Comparison of ENCODE assay signal across 10 mouse cellular contexts in genomic region chr4:149574391-149574821, GRCm38 (mm10). TPM values are rescaled to one million over a fixed set of nuclear protein-coding genes. Genes with fewer than 3 reads are reported as not detected.
DNase-seq lines count a peak whose midpoint lies in the region; ATAC-seq and TF ChIP-seq lines count a peak whose summit lies in the region.
"Had no signal": no experiment of that assay in that cellular context is flagged by ENCODE, and none has a peak within 500 bp of the region (broad histone marks: within the 10 kb centered on the region; RNA-seq: fewer than 3 reads in every experiment).

No protein-coding gene starts in this region.

- no peaks in the 10 kb centered on the region for H3K9me3 ChIP-seq in hindbrain, embryonic 10.5 days
- H3K9me3 ChIP-seq in hindbrain, postnatal 0 days (ENCODE audit: low read length) = no peaks in the 10 kb centered on the region
- no peaks in the 10 kb centered on the region for H3K9me3 ChIP-seq in ES-Bruce4 (replicated peaks; ENCODE audit: control insufficient read depth, insufficient read depth, low read length, poor library complexity, severe bottlenecking)
- H3K9me3 ChIP-seq in forebrain, embryonic 16.5 days (ENCODE audit: control insufficient read depth, low read length) = no peaks in the 10 kb centered on the region
- H3K9me3 ChIP-seq in forebrain, embryonic 15.5 days = no peaks in the 10 kb centered on the region

- H3K9ac ChIP-seq in hindbrain, postnatal 0 days (replicated peaks; ENCODE audit: low read length) = no peak overlapping the region
- no peak overlapping the region for H3K9ac ChIP-seq in ES-Bruce4 (ENCODE audit: low read depth, poor library complexity, severe bottlenecking)
- no peak overlapping the region for H3K9ac ChIP-seq in forebrain, embryonic 16.5 days (replicated peaks; ENCODE audit: low read depth, low read length)
- no peak overlapping the region for H3K9ac ChIP-seq in forebrain, embryonic 15.5 days (replicated peaks)
- H3K9ac ChIP-seq: liver, embryonic 14.5 days had no signal

- no peak for ATAC-seq in hindbrain, postnatal 0 days
- no peak for ATAC-seq in forebrain, embryonic 16.5 days
- ATAC-seq in forebrain, embryonic 15.5 days (replicated peaks) = no peak

- peaks cover 49% of the 10 kb centered on the region for H3K4me1 ChIP-seq in hindbrain, embryonic 10.5 days (replicated peaks)
- peaks cover 5% of the 10 kb centered on the region; the same call in 1 of the 2 replicates for H3K4me1 ChIP-seq in hindbrain, postnatal 0 days (ENCODE audit: insufficient read depth, low read length)
- H3K4me1 ChIP-seq in ES-Bruce4 (ENCODE audit: control insufficient read depth, insufficient read depth, low read length) = peaks cover 3% of the 10 kb centered on the region
- H3K4me1 ChIP-seq in forebrain, embryonic 16.5 days (replicated peaks; ENCODE audit: control insufficient read depth, insufficient read depth, low read length) = peaks cover 23% of the 10 kb centered on the region
- peaks cover 39% of the 10 kb centered on the region for H3K4me1 ChIP-seq in forebrain, embryonic 15.5 days

- peak overlapping the region; percentile 20; the same call in 1 of the 2 replicates for H3K4me3 ChIP-seq in hindbrain, embryonic 10.5 days
- no peak overlapping the region for H3K4me3 ChIP-seq in hindbrain, postnatal 0 days (ENCODE audit: low read length)
- H3K4me3 ChIP-seq in ES-Bruce4 (ENCODE audit: low read depth, low read length) = peak overlapping the region; percentile 29
- no peak overlapping the region for H3K4me3 ChIP-seq in forebrain, embryonic 16.5 days (replicated peaks; ENCODE audit: low read length)
- no peak overlapping the region for H3K4me3 ChIP-seq in forebrain, embryonic 15.5 days

- TF ChIP-seq CTCF in hindbrain, postnatal 0 days (IDR thresholded peaks at IDR 0.05; ENCODE audit: low read depth) = no peak
- no peak for TF ChIP-seq CTCF in ES-Bruce4 (IDR thresholded peaks at IDR 0.05; ENCODE audit: low read depth, low read length)

- H3K36me3 ChIP-seq in hindbrain, embryonic 10.5 days = no peaks in the 10 kb centered on the region
- no peaks in the 10 kb centered on the region for H3K36me3 ChIP-seq in hindbrain, postnatal 0 days (ENCODE audit: insufficient read depth, low read length)
- no peaks in the 10 kb centered on the region for H3K36me3 ChIP-seq in ES-Bruce4 (ENCODE audit: control insufficient read depth, insufficient read depth, low read length, poor library complexity, severe bottlenecking)
- no peaks in the 10 kb centered on the region for H3K36me3 ChIP-seq in forebrain, embryonic 16.5 days (ENCODE audit: control insufficient read depth, insufficient read depth)
- H3K36me3 ChIP-seq in forebrain, embryonic 15.5 days = no peaks in the 10 kb centered on the region

- DNase-seq in hindbrain, embryonic 10.5 days (ENCODE audit: low spot score) = no peak
- no peak for DNase-seq in hindbrain, postnatal 0 days (ENCODE audit: low spot score)
- DNase-seq in adrenal gland, postnatal 25 days = peak; percentile 42
- peak; percentile 61 for DNase-seq in heart, postnatal 25 days (ENCODE audit: low spot score)
- DNase-seq in testis, postnatal 14 days (ENCODE audit: low spot score) = no peak
- DNase-seq: thymus, adult 2 months had no signal

- intact Hi-C loops in heart, postnatal 25 days (cut with DNase I) = no loop called here

- WGBS in hindbrain, embryonic 10.5 days = 63% methylated on average over 14 of the region's 14 CpGs
- WGBS in hindbrain, postnatal 0 days = 57% methylated on average over 14 of the region's 14 CpGs
- 78% methylated on average over 14 of the region's 14 CpGs for WGBS in forebrain, embryonic 16.5 days
- WGBS in forebrain, embryonic 15.5 days = 77% methylated on average over 14 of the region's 14 CpGs

- H3K4me2 ChIP-seq in hindbrain, postnatal 0 days (ENCODE audit: low read depth, low read length) = no peak overlapping the region
- no peak overlapping the region for H3K4me2 ChIP-seq in forebrain, embryonic 16.5 days (ENCODE audit: low read length)
- no peak overlapping the region for H3K4me2 ChIP-seq in forebrain, embryonic 15.5 days (replicated peaks)

- 0 out of 2 replicates have a peak overlapping the region, but pooled peaks have one; percentile 35 for H3K27ac ChIP-seq in hindbrain, embryonic 10.5 days
- H3K27ac ChIP-seq in hindbrain, postnatal 0 days = no peak overlapping the region
- H3K27ac ChIP-seq in ES-Bruce4 (ENCODE audit: insufficient read depth, low read length) = no peak overlapping the region
- no peak overlapping the region for H3K27ac ChIP-seq in forebrain, embryonic 16.5 days (ENCODE audit: low read length)
- no peak overlapping the region for H3K27ac ChIP-seq in forebrain, embryonic 15.5 days (replicated peaks)
- H3K27ac ChIP-seq: liver, embryonic 14.5 days had no signal

- TF ChIP-seq POLR2A in ES-Bruce4 (IDR thresholded peaks at IDR 0.05; ENCODE audit: insufficient read depth, low read length) = no peak

- TF ChIP-seq EP300 in ES-Bruce4 (IDR thresholded peaks at IDR 0.05; ENCODE audit: insufficient read depth, low read depth, low read length) = no peak

- peaks cover 26% of the 10 kb centered on the region for H3K27me3 ChIP-seq in hindbrain, embryonic 10.5 days (ENCODE audit: insufficient read depth, poor library complexity, severe bottlenecking)
- no peaks in the 10 kb centered on the region for H3K27me3 ChIP-seq in hindbrain, postnatal 0 days (ENCODE audit: insufficient read depth, low read length)
- H3K27me3 ChIP-seq in ES-Bruce4 (ENCODE audit: control insufficient read depth, insufficient read depth, low read length, poor library complexity, severe bottlenecking) = no peaks in the 10 kb centered on the region
- H3K27me3 ChIP-seq in forebrain, embryonic 16.5 days (replicated peaks; ENCODE audit: control insufficient read depth, insufficient read depth, low read length) = no peaks in the 10 kb centered on the region
- H3K27me3 ChIP-seq in forebrain, embryonic 15.5 days = no peaks in the 10 kb centered on the region

RNA-seq across cellular contexts. Expression of gene Clstn1, which starts 11.9 kb away (rescaled TPM):
- 36.0 and 57.4 TPM in 2 replicates for polyA plus RNA-seq in hindbrain, embryonic 10.5 days (2016; fragmentation: Nextera tagmentation; extraction: Ambion mirVana)
- total RNA-seq in hindbrain, postnatal 0 days (2014; rRNA removed) = 590 and 603 TPM in 2 replicates
- polyA plus RNA-seq in hindbrain, postnatal 0 days (2015; fragmentation: Nextera tagmentation; extraction: Ambion mirVana) = 193 and 206 TPM in 2 replicates
- 59.2 and 60.5 TPM in 2 replicates for polyA plus RNA-seq in ES-Bruce4 (2011; ENCODE audit: insufficient read depth, insufficient read length, low read depth, missing spikeins)
- 67.9 and 83.9 TPM in 2 replicates for total RNA-seq in adrenal gland, postnatal 25 days (2021)
- 10 to 100 TPM; 80.7 to 84.0 TPM for total RNA-seq in heart, postnatal 25 days (2021)
- 65.3 and 81.8 TPM in 2 replicates for polyA plus RNA-seq in forebrain, embryonic 16.5 days (2015; fragmentation: Nextera tagmentation; extraction: Ambion mirVana)
- polyA plus RNA-seq in forebrain, embryonic 15.5 days (2015; fragmentation: Nextera tagmentation; extraction: Ambion mirVana) = 107 and 111 TPM in 2 replicates

RNA-seq across cellular contexts. Expression of gene Ctnnbip1, which starts 56.4 kb away (rescaled TPM):
- polyA plus RNA-seq in hindbrain, embryonic 10.5 days (2016; fragmentation: Nextera tagmentation; extraction: Ambion mirVana) = 62.7 and 68.2 TPM in 2 replicates
- total RNA-seq in hindbrain, postnatal 0 days (2014; rRNA removed) = 94.1 and 112 TPM in 2 replicates
- polyA plus RNA-seq in hindbrain, postnatal 0 days (2015; fragmentation: Nextera tagmentation; extraction: Ambion mirVana) = 105 and 109 TPM in 2 replicates
- polyA plus RNA-seq in ES-Bruce4 (2011; ENCODE audit: insufficient read depth, insufficient read length, low read depth, missing spikeins) = 14.0 and 14.4 TPM in 2 replicates
- total RNA-seq in adrenal gland, postnatal 25 days (2021) = 24.6 and 39.4 TPM in 2 replicates
- 10 to 100 TPM; 33.0 to 35.4 TPM for total RNA-seq in heart, postnatal 25 days (2021)
- polyA plus RNA-seq in forebrain, embryonic 16.5 days (2015; fragmentation: Nextera tagmentation; extraction: Ambion mirVana) = 94.1 and 105 TPM in 2 replicates
- polyA plus RNA-seq in forebrain, embryonic 15.5 days (2015; fragmentation: Nextera tagmentation; extraction: Ambion mirVana) = 98.1 and 113 TPM in 2 replicates

Comparison
In these comparisons a context has a peak if more than half of its experiments do, and no peak if none do; other contexts are left out.
1. H3K4me3 ChIP-seq: peak in hindbrain, embryonic 10.5 days (single experiment) and ES-Bruce4 (single experiment); none in hindbrain, postnatal 0 days (single experiment), forebrain, embryonic 16.5 days (single experiment) and forebrain, embryonic 15.5 days (single experiment).
2. DNase-seq: peak in adrenal gland, postnatal 25 days (single experiment) and heart, postnatal 25 days (single experiment); none in hindbrain, embryonic 10.5 days (single experiment), hindbrain, postnatal 0 days (single experiment) and testis, postnatal 14 days (single experiment).